Mouse (Mus musculus): ENCODE data around the gene Cdc7. TPM values are rescaled to one million over a fixed set of nuclear protein-coding genes. Genes with fewer than 3 reads are reported as not detected.

Cdc7 gene
- total RNA-seq, 2 experiments from 2014 or later: 12.9 to 13.7 TPM

DNA sequence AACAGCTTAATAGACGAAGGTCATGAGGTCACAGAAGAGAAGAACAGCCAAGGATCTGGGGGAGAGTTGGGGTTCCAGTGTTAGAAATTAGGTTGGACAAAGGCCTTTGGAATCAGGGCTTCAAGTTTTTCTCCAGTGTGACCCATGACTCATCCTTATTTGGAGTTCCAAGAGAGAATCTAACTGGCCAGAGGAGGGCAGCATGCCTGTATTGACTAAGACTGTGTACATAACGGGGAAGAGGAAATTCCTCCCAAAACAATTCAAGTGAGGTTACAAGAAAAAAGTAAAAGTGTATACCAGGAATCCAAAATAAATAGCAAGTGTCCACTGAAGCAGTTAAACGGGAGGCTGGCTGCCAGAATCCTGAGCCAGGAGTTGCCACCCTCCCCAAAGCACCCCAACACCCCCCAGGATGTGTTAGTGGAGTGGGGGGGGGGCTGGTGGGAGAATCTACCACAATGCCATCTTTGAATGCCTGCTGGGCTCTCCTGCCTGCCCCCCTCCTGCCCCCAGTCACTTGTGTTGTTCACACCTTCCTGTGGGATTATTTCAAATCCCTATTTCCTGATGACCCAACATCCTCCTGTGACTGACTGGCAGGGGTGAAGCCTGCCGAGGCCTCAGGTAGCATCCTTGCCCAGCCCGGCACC, 31.9 kb downstream of the Cdc7 start:
- DNase-seq (ENCODE audit: extremely low spot score in 1 of 2, low spot score in 2 of 2): peak; percentile 28 to 43
- Histone ChIP-seq H3K27ac (no peak overlapping the region), H3K4me3 (no peak overlapping the region)
- peak; percentile 70 for TF ChIP-seq CTCF (IDR thresholded peaks at IDR 0.05)
- intact Hi-C loops (cut with DNase I): loop anchor here (10.0 kb wide), 1 partner anchor 289 kb away; the partner anchor contains the start of gene Tgfbr3

DNA sequence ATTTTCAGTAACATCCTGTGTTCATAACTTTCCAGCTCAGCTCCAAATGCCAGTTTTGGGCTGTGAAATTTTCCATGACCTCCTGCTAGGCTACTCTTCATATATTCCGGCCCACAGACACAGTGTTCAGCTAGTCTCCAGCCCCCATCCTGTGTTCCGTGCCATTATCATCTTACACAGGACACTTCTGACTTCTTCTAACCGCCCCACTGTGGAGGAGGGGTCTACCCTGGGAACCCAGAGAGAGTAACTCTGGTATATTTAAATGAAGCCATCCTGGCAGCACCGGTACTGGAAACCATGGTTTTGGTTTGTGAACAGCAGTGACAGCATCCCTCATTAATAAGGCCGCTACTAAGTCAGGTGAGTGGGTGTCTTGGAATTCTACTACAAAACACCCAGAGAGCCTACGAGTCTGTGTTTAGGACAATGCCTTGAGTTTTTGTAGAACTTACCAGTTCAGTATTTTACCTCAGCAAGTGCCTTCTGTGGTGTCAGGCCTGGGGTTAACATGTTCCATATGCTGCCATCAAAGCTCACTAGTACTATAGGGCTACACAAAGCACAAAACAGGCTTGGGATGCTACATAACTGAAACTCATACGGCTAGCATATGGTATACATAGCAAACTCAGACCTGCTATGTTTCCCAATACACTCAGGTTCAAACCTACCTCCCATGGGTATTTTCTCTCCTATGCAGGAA, 32.6 kb downstream of the Cdc7 start:
- no peak for TF ChIP-seq CTCF (IDR thresholded peaks at IDR 0.05)
- intact Hi-C loops (cut with DNase I): loop anchor here (10.0 kb wide), 1 partner anchor 288 kb away; the partner anchor contains the start of gene Tgfbr3
- DNase-seq (ENCODE audit: extremely low spot score in 1 of 2, low spot score in 2 of 2): no peak
- Histone ChIP-seq H3K4me3 (no peak overlapping the region), H3K27ac (no peak overlapping the region)

DNA sequence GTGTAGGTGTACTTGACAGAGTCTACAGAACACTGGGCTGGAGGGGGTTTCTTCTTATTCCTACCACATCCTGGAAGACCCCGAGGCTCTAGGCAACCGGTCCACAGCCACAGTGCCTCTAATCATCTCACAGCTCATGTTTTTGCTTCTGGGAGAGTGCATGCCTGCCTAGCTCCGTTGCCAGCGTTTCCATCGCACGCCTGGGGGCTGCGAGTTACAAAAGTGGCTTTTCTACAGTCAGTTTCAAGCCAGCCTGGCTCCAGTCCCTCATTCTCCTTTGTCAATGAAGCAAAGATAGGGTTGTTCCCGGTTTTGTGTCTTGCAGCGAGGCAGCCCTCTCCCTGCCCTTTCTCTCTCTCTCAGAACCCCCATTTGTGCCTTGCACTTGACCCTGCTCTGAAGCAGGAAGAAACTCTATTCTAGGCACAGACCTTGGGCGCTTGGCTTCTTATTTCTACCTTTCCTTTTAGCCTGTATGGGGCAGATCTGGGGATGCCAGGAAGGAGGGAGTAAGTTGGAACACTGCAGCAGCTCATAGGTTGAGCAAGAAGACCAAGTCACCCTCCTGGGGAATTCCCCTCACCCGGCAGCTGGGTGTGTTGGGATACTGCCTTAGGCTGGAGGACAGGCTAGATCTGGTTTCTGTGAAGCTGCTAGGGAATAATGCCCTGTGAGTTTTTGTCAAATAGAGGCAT, 37.4 kb downstream of the Cdc7 start:
- no peak overlapping the region for H3K27ac ChIP-seq
- DNase-seq (ENCODE audit: extremely low spot score in 1 of 2, low spot score in 2 of 2): no peak
- intact Hi-C loops (cut with DNase I): no loop called here
- H3K4me3 ChIP-seq: no peak overlapping the region
- no peak for TF ChIP-seq CTCF (IDR thresholded peaks at IDR 0.05)

GRCm38 (mm10) chr5:107002091-107002416, 37.9 kb downstream of the Cdc7 start:
- no peak for TF ChIP-seq CTCF (IDR thresholded peaks at IDR 0.05)
- intact Hi-C loops (cut with DNase I): no loop called here
- no peak for DNase-seq (ENCODE audit: extremely low spot score in 1 of 2, low spot score in 2 of 2)
- Histone ChIP-seq H3K4me3 (no peak overlapping the region), H3K27ac (no peak overlapping the region)

- intact Hi-C loops (cut with DNase I): no loop called here
- DNase-seq (ENCODE audit: extremely low spot score in 1 of 2, low spot score in 2 of 2): no peak
- Histone ChIP-seq H3K27ac (no peak overlapping the region), H3K4me3 (no peak overlapping the region)
- TF ChIP-seq CTCF (IDR thresholded peaks at IDR 0.05): no peak
Observed at GRCm38 (mm10) chr5:107009721-107010120, 45.6 kb downstream of the Cdc7 start.

DNA sequence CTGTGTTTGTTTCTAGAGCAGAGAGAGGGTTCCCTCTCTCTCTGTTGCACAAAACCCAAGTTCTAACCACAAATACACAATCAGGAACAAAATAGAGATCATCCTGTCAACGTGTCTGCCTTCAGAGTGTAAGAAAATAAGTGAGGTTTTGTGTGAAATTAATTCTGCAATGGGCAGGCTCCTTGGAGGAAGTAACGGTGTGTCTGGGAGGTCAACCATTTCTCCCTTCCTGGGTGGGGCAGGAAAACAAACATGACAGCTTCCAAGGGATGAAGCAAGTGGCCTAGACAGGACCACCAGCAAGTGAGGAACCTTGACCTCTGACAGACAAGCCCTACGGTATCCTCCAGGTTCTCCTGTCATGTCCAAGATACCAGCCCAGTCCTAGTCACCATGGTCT, 46.2 kb downstream of the Cdc7 start:
- no peak for DNase-seq (ENCODE audit: extremely low spot score in 1 of 2, low spot score in 2 of 2)
- Histone ChIP-seq H3K27ac (no peak overlapping the region), H3K4me3 (no peak overlapping the region)
- TF ChIP-seq CTCF (IDR thresholded peaks at IDR 0.05): no peak
- intact Hi-C loops (cut with DNase I): no loop called here

- intact Hi-C loops (cut with DNase I): no loop called here
- no peak for DNase-seq (ENCODE audit: extremely low spot score in 1 of 2, low spot score in 2 of 2)
- Histone ChIP-seq H3K27ac (no peak overlapping the region), H3K4me3 (no peak overlapping the region)
- TF ChIP-seq CTCF (IDR thresholded peaks at IDR 0.05): no peak
Observed at GRCm38 (mm10) chr5:107011316-107012029, 47.4 kb downstream of the Cdc7 start.

GRCm38 (mm10) chr5:107012030-107012715, 48.1 kb downstream of the Cdc7 start:
- no peak overlapping the region for H3K4me3 ChIP-seq
- no peak for TF ChIP-seq CTCF (IDR thresholded peaks at IDR 0.05)
- intact Hi-C loops (cut with DNase I): no loop called here
- no peak for DNase-seq (ENCODE audit: extremely low spot score in 1 of 2, low spot score in 2 of 2)
- H3K27ac ChIP-seq: no peak overlapping the region

DNA sequence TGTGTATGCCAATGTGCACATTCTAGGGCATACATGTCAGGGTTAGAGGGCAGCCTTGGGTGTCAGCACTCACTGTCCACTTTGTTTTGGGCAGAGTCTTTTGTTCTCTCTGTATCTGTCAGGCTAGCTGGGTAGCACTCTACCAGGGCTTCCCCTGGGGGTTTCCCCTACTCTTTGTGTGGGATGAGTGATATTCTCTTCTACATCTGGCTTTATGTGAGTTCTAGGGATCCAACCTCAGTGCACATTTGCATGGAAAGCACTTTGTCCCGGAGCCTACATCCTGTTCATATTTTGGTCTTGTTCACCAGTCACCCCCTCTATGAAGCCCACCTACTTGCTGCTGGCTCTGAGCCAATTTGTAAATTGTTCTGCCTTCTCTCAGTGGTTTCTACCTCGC, 49.3 kb downstream of the Cdc7 start:
- no peak for TF ChIP-seq CTCF (IDR thresholded peaks at IDR 0.05)
- intact Hi-C loops (cut with DNase I): no loop called here
- no peak for DNase-seq (ENCODE audit: extremely low spot score in 1 of 2, low spot score in 2 of 2)
- Histone ChIP-seq H3K4me3 (no peak overlapping the region), H3K27ac (no peak overlapping the region)

DNA sequence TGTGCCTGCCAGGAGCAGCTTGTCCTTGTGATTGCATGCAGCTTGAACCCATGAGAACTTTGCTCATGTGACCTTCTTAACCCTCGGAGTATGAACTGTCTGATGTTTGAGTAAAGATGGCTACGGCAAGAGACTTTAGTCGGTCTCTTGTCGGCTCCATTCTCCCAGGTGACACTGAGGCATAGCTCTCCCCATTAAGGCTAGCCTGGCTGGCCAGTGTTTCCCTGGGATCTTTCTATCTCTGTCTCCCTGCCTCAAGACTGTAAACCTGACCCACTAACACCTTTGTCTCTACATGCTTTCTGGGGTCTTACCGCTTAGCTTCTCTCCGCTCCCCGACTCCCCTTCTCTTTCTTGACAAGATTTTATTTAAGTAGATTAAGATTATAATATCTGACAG, 50.0 kb downstream of the Cdc7 start:
- H3K27ac ChIP-seq: no peak overlapping the region
- intact Hi-C loops (cut with DNase I): no loop called here
- no peak for DNase-seq (ENCODE audit: extremely low spot score in 1 of 2, low spot score in 2 of 2)
- no peak overlapping the region for H3K4me3 ChIP-seq
- no peak for TF ChIP-seq CTCF (IDR thresholded peaks at IDR 0.05)

GRCm38 (mm10) chr5:107015046-107015421, 50.9 kb downstream of the Cdc7 start:
- Histone ChIP-seq H3K4me3 (no peak overlapping the region), H3K27ac (no peak overlapping the region)
- no peak for TF ChIP-seq CTCF (IDR thresholded peaks at IDR 0.05)
- no peak for DNase-seq (ENCODE audit: extremely low spot score in 1 of 2, low spot score in 2 of 2)
- intact Hi-C loops (cut with DNase I): no loop called here

Measured in left cerebral cortex, adult 2 months (tissue).